Mouse (Mus musculus) midbrain, embryonic 10.5 days (tissue): ENCODE measurements around the gene Il2rb. TPM values are rescaled to one million over a fixed set of nuclear protein-coding genes. Genes with fewer than 3 reads are reported as not detected.

ENCODE experiments used
- DNase-seq: peaks from one replicate; pipeline ENCODE4 v3.0.0-alpha.2; 2017; ENCODE audit warnings: low spot score
- H3K27ac ChIP-seq: fragments of 300-500 bp; sonication (generic); replicated peaks from 2 replicates; pipeline ENCODE4 v1.5.1; 2016; ENCODE audit warnings: mild to moderate bottlenecking
- H3K27me3 ChIP-seq: fragments of 300-500 bp; sonication (generic); 2 replicates; pipeline ENCODE4 v1.6.1; 2016; ENCODE audit warnings: low read depth, mild to moderate bottlenecking; ENCODE audit not compliant: poor library complexity, severe bottlenecking
- H3K36me3 ChIP-seq: fragments of 300-500 bp; sonication (generic); 2 replicates; pipeline ENCODE4 v1.6.1; 2016; ENCODE audit warnings: mild to moderate bottlenecking, moderate library complexity
- H3K4me1 ChIP-seq: fragments of 300-500 bp; sonication (generic); 2 replicates; pipeline ENCODE4 v1.6.1; 2016
- H3K4me3 ChIP-seq: fragments of 300-500 bp; sonication (generic); 2 replicates; pipeline ENCODE4 v1.5.1; 2016; ENCODE audit warnings: mild to moderate bottlenecking, moderate library complexity
- H3K9me3 ChIP-seq: fragments of 300-500 bp; sonication (generic); replicated peaks from 2 replicates; pipeline ENCODE4 v1.6.1; 2016; ENCODE audit warnings: mild to moderate bottlenecking
- WGBS: fragments of 180-500 bp; shearing (Covaris S2); methylation state at CpG from one replicate; pipeline ENCODE4 v1.1.7; 2016; 5-methylcytosine and 5-hydroxymethylcytosine counted together
- polyA plus RNA-seq: library from polyadenylated mRNA; unstranded; fragments of >200 nt; fragmentation: Nextera tagmentation; extraction: Ambion mirVana; gene quantifications from 2 replicates; pipeline ENCODE4 v1.2.1, GENCODE M21; 2016

Gene Il2rb
- polyA plus RNA-seq, 1 experiment from 2014 or later, result not detected

DNA sequence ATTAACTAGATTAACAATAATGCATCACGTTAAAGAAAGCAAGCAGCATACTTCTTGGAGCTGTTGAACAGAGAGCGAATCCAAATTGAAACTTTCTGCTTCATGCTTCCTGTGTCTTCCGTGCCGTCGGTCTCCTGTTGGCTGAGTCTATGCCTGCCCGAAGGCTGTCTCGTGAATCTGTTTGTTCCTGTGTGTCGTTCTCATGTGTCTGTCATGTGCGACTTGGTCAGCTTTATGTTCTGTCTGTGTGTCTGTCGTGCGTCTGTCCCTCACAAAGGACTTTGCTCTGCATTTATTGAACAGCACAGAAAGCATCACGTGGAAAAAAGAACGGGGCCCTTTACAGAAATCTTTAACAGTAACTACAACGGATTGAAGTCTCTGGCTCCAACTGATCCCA, 17.9 kb upstream of the Il2rb start:
- WGBS, result 91% methylated on average over 14 of the region's 14 CpGs
- no peaks in the 10 kb centered on the region for H3K27me3 ChIP-seq
- H3K4me1 ChIP-seq, result peaks cover 15% of the 10 kb centered on the region
- no peak overlapping the region for H3K4me3 ChIP-seq
- H3K27ac ChIP-seq, result no peak overlapping the region
- H3K9me3 ChIP-seq, result no peaks in the 10 kb centered on the region
- H3K36me3 ChIP-seq, result no peaks in the 10 kb centered on the region
- DNase-seq, result no peak

- WGBS, result 84% methylated on average over 7 of the region's 7 CpGs
- H3K27me3 ChIP-seq, result no peaks in the 10 kb centered on the region
- H3K27ac ChIP-seq, result no peak overlapping the region
- DNase-seq, result no peak
- peaks cover 15% of the 10 kb centered on the region for H3K4me1 ChIP-seq
- H3K36me3 ChIP-seq, result no peaks in the 10 kb centered on the region
- no peaks in the 10 kb centered on the region for H3K9me3 ChIP-seq
- H3K4me3 ChIP-seq, result no peak overlapping the region
Observed at GRCm38 (mm10) chr15:78511951-78512350, 16.9 kb upstream of the Il2rb start.

DNA sequence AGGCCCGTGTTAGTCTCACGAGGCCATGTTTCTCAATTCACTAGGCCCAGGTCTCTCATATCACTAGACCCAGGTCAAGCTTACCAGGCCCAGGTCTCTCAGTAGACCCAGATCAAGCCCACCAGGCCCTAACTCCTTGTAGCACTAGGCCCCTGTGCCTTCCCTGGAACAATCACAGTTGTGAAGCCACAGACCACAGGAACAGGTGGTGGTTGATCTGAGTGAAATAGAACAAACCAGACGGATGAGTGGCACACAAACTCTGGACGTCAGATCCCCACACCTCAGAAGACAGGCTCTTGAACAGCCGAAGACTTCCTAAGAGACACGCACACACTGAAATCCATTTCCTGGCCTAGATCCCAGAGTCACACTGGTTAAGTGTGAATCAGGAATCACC, 15.7 kb upstream of the Il2rb start:
- Histone ChIP-seq H3K9me3 (no peaks in the 10 kb centered on the region), H3K27me3 (no peaks in the 10 kb centered on the region), H3K4me1 (peaks cover 15% of the 10 kb centered on the region), H3K27ac (peak overlapping the region; percentile 84; the same call in 1 of the 2 replicates), H3K4me3 (no peak overlapping the region), H3K36me3 (no peaks in the 10 kb centered on the region)
- no peak for DNase-seq
- 93% methylated on average over 6 of the region's 6 CpGs for WGBS

DNA sequence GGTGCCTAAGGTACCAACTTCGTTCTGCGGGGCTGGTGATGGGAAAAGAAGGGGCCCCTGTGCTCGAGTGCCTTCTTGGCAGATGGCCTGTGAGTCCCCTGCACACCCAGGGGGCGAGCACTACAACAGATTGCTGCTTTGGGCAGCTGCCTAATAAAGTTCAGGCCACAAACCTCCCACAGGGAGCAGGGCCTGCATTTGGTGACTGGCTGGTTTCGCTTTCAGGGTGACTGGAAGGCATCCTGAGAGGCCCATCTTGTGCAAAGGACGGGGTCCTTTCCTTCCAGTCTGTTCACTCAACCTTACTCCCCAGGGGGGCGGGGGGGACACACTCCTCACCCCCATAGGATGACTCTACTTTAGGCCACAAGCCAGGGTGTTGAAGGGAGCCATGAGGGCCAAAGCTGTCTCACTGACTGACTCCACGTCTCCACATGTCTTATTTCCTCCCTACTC, 15.1 kb upstream of the Il2rb start:
- no peaks in the 10 kb centered on the region for H3K27me3 ChIP-seq
- peak overlapping the region; percentile 84 for H3K27ac ChIP-seq
- no peak for DNase-seq
- H3K4me3 ChIP-seq, result peak overlapping the region; percentile 26
- peaks cover 15% of the 10 kb centered on the region for H3K4me1 ChIP-seq
- H3K36me3 ChIP-seq, result no peaks in the 10 kb centered on the region
- 70% methylated on average over 8 of the region's 8 CpGs for WGBS
- H3K9me3 ChIP-seq, result 0 out of 2 replicates have a peak, but pooled peaks cover under 1% of the 10 kb centered on the region

GRCm38 (mm10) chr15:78509297-78509899, 14.3 kb upstream of the Il2rb start:
- peaks cover 10% of the 10 kb centered on the region for H3K4me1 ChIP-seq
- peak overlapping the region; percentile 26 for H3K4me3 ChIP-seq
- WGBS, result 44% methylated on average over 12 of the region's 12 CpGs

DNA sequence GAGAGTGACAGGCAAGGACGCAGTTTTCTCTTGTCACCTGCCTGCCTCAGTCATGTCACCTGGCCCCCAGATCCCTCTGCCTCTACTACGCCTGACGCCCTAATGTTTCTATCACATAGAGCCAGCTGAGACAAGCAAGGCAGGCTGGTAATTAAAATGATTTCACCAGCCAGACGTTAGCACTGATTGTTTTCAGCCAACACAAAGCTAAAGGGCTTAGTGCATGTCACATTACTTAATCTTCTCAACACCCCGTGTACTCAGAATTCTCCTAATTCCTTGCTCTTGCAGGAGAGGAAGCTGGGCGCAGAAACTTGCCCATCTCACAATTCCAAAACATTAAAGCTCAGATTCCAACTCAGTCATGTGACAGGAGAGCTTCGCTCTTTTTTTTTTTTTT, 13.4 kb upstream of the Il2rb start:
- peaks cover 10% of the 10 kb centered on the region for H3K4me1 ChIP-seq
- WGBS, result 74% methylated on average over 7 of the region's 7 CpGs
- H3K4me3 ChIP-seq, result no peak overlapping the region
- no peaks in the 10 kb centered on the region for H3K36me3 ChIP-seq
- no peak overlapping the region for H3K27ac ChIP-seq
- peaks cover 6% of the 10 kb centered on the region; the same call in 1 of the 2 replicates for H3K9me3 ChIP-seq
- no peaks in the 10 kb centered on the region for H3K27me3 ChIP-seq
- no peak for DNase-seq

More at GRCm38 (mm10) chr15:78509297-78509899, 14.3 kb upstream of the Il2rb start:
- H3K36me3 ChIP-seq, result no peaks in the 10 kb centered on the region
- peaks cover 6% of the 10 kb centered on the region; the same call in 1 of the 2 replicates for H3K9me3 ChIP-seq
- no peaks in the 10 kb centered on the region for H3K27me3 ChIP-seq
- peak; percentile 59 for DNase-seq
- H3K27ac ChIP-seq, result peak overlapping the region; percentile 84

GRCm38 (mm10) chr15:78505541-78505940, 10.5 kb upstream of the Il2rb start:
- Histone ChIP-seq H3K9me3 (peaks cover 6% of the 10 kb centered on the region; the same call in 1 of the 2 replicates), H3K27me3 (no peaks in the 10 kb centered on the region), H3K4me3 (no peak overlapping the region), H3K4me1 (peaks cover 10% of the 10 kb centered on the region), H3K36me3 (no peaks in the 10 kb centered on the region), H3K27ac (no peak overlapping the region)
- DNase-seq, result no peak
- 89% methylated on average over 3 of the region's 3 CpGs for WGBS

DNA sequence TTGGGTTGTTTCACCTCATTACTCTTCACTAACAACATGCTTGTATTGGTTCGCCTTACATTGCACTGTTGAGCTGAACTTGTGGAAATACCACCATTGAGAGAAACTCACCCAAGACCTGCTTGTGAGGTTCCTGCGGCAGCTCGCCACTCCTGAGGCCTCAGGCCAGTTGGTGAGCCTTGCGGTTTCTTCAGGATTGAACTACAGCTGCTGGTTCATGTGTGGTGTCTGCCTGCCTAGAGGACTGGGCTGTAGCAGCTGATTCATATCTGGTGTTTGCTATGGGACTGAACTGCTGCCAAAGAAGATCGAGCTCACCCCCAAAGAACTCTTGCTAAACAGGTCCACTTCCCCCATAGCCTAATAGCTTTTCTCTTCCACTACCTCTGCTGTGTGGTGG, 9.7 kb upstream of the Il2rb start:
- Histone ChIP-seq H3K4me3 (no peak overlapping the region), H3K9me3 (peaks cover 6% of the 10 kb centered on the region; the same call in 1 of the 2 replicates), H3K4me1 (peaks cover 4% of the 10 kb centered on the region), H3K27ac (no peak overlapping the region), H3K27me3 (no peaks in the 10 kb centered on the region), H3K36me3 (no peaks in the 10 kb centered on the region)
- WGBS, result 94% methylated on average over 5 of the region's 5 CpGs
- DNase-seq, result no peak

DNA sequence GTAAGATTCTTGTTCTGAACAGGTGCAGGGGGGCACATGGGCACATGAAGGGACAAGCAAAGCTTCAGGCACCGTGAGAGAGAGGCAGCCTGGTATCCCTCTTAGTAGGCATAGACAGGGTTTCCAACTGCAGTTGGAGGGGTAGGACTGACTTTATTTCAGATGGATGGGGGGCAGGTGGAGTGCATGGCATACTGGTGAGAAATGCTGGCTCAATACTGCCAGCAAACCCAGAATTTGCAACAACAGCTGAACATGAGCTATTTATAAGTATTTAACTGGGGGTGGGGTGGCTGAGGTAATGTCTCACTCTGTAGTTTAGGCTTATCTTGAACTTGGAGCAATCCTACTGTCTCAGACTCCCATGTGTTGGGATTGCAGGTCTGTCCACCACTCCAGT, 8.9 kb upstream of the Il2rb start:
- H3K36me3 ChIP-seq, result no peaks in the 10 kb centered on the region
- peaks cover 6% of the 10 kb centered on the region; the same call in 1 of the 2 replicates for H3K9me3 ChIP-seq
- no peaks in the 10 kb centered on the region for H3K4me1 ChIP-seq
- 76% methylated on average over 1 of the region's 1 CpGs for WGBS
- H3K27ac ChIP-seq, result no peak overlapping the region
- no peaks in the 10 kb centered on the region for H3K27me3 ChIP-seq
- DNase-seq, result no peak
- no peak overlapping the region for H3K4me3 ChIP-seq

DNA sequence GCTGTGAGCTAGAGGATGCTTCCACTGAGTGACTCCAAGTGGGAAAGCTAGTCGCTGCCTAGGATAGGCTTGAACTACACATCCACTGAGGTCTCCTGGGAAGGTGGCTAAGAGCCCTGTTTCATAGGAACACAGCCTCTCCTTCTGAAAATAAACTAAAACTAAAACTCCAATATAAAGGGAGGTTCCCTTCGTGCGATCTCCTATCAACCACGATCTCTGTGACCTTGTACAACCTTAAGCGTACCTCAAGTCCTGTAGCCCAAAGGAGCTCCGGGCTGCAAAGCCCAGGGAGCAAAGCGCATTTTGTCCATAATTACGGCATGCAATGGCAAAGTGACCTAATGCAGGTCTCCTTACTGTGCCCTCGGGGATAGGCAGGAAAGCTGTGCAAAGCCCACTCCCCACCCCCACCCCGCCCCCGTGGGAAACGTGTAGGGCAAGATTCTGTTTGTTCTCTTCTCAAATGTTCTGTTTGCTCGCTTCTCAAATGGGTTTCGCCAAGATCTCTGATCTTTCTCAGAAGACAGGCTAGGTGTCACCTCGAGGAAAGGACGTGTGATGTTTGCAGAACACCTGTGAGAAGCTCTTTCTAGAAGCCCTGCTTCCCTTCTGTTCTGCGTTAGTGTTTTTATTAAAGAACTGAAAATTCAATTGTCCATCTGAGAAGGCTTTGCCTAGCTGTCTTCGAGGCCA, 7.5 kb upstream of the Il2rb start:
- H3K9me3 ChIP-seq, result peaks cover 6% of the 10 kb centered on the region; the same call in 1 of the 2 replicates
- H3K27ac ChIP-seq, result no peak overlapping the region
- no peaks in the 10 kb centered on the region for H3K36me3 ChIP-seq
- 89% methylated on average over 18 of the region's 18 CpGs for WGBS
- H3K4me3 ChIP-seq, result no peak overlapping the region
- H3K4me1 ChIP-seq, result no peaks in the 10 kb centered on the region
- no peak for DNase-seq
- no peaks in the 10 kb centered on the region for H3K27me3 ChIP-seq

- H3K27ac ChIP-seq, result peak overlapping the region; percentile 38; the same call in 1 of the 2 replicates
- no peak for DNase-seq
- WGBS, result 90% methylated on average over 10 of the region's 10 CpGs
Observed at GRCm38 (mm10) chr15:78493401-78494010, 1.6 kb downstream of the Il2rb start.

DNA sequence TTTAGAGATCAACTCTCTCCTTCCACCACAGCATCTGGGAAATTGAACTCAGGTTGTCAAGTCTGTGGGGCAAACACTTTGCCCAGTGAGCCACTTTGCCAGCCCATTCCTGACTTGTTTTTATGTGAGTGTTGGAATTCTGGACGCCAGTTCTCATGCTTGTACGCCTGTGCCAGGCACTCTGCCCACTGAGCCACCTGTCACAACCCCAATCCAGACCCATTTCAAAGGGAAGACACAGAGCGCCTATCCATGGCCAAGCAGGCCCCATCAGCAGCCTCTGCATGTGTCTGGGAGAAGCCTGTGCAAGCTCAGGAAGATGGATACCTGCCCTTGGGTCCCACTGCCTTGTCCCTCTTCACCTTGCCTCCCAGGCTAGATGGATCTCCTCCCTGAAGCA, 3.8 kb downstream of the Il2rb start:
- Histone ChIP-seq H3K4me3 (no peak overlapping the region), H3K4me1 (peaks cover 7% of the 10 kb centered on the region; the same call in 1 of the 2 replicates)
- WGBS, result 77% methylated on average over 3 of the region's 3 CpGs

More at GRCm38 (mm10) chr15:78493401-78494010, 1.6 kb downstream of the Il2rb start:
- H3K27me3 ChIP-seq, result no peaks in the 10 kb centered on the region
- H3K36me3 ChIP-seq, result no peaks in the 10 kb centered on the region
- no peak overlapping the region for H3K4me3 ChIP-seq
- H3K9me3 ChIP-seq, result no peaks in the 10 kb centered on the region
- peaks cover 7% of the 10 kb centered on the region; the same call in 1 of the 2 replicates for H3K4me1 ChIP-seq

More for the DNA sequence above, 3.8 kb downstream of the Il2rb start:
- H3K27me3 ChIP-seq, result peaks cover 7% of the 10 kb centered on the region; the same call in 1 of the 2 replicates
- no peaks in the 10 kb centered on the region for H3K36me3 ChIP-seq
- H3K9me3 ChIP-seq, result no peaks in the 10 kb centered on the region
- DNase-seq, result no peak
- H3K27ac ChIP-seq, result no peak overlapping the region
